Mouse (Mus musculus): ENCODE measurements around the gene Hist1h4k. TPM values are rescaled to one million over a fixed set of nuclear protein-coding genes. Genes with fewer than 3 reads are reported as not detected.
"Not testable (repeated sequence)": the region's sequence is repeated elsewhere in the genome, so short reads cannot be mapped to it uniquely, and the experiment has no call there.

Gene Hist1h4k
- total and polyA plus RNA-seq, 3 experiments, result 4.9 to 31.5 (median 24.6) TPM

DNA sequence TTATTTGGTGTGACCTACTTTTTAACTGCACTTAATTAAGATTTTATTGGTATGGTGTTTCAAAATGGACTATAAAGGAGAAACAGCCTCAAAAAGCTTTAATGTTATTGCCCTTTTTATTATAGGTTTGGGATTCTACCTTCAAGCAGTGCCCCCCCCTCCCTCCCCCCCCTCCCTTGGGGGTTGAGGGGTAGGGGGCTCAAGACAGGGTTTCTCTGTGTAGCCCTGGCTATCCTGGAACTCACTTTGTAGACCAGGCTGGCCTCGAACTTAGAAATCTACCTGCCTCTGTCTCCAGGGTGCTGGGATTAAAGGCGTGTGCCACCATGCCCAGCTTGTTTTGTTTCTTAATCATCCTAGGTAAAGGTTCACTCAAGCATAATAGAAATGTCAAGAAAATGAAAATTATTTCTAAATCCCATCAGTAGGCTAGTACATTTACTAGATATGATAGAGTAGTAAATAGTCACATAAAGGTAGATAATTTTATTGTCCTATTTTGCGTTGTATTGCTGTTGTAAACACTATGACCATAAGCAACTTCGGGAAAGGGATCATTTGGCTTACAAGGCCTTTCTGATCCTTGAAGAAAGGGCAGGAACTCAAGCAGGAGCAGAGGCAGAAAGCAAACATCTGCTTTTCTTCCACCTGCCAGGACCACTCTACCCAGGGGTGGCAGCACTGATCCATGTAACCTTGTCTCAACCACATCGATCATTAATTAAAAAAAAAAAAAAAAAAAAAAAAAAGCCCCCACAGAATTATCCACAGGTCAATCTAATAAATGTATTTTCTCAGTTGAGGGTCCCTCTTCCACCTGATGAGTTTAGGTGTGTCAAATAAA lies 27.1 kb downstream of the Hist1h4k start:
- intact Hi-C loops (cut with DNase I), result no loop called here
- no peak overlapping the region for H3K4me3 ChIP-seq
- H3K27me3 ChIP-seq (ENCODE audit: control insufficient read depth, insufficient read depth, low read length), result no peaks in the 10 kb centered on the region
- H3K4me1 ChIP-seq (ENCODE audit: control insufficient read depth, insufficient read depth, low read length), result peaks cover 2% of the 10 kb centered on the region
- DNase-seq, result no peak
- H3K36me3 ChIP-seq (ENCODE audit: control insufficient read depth, insufficient read depth, low read length), result peaks cover under 1% of the 10 kb centered on the region; the same call in 1 of the 2 replicates
- TF ChIP-seq POLR2A (IDR thresholded peaks at IDR 0.05; ENCODE audit: insufficient read depth, low read depth, low read length) (no peak), CTCF (IDR thresholded peaks at IDR 0.05) (no peak), EP300 (IDR thresholded peaks at IDR 0.05; ENCODE audit: insufficient read depth, low read depth, low read length) (no peak)
- H3K27ac ChIP-seq, result no peak overlapping the region
- H3K9ac ChIP-seq (ENCODE audit: low read depth, low read length), result no peak overlapping the region
- H3K79me2 ChIP-seq (replicated peaks; ENCODE audit: control insufficient read depth, insufficient read depth, low read length), result no peaks in the 10 kb centered on the region
- WGBS, result 56% methylated on average over 5 of the region's 5 CpGs

DNA sequence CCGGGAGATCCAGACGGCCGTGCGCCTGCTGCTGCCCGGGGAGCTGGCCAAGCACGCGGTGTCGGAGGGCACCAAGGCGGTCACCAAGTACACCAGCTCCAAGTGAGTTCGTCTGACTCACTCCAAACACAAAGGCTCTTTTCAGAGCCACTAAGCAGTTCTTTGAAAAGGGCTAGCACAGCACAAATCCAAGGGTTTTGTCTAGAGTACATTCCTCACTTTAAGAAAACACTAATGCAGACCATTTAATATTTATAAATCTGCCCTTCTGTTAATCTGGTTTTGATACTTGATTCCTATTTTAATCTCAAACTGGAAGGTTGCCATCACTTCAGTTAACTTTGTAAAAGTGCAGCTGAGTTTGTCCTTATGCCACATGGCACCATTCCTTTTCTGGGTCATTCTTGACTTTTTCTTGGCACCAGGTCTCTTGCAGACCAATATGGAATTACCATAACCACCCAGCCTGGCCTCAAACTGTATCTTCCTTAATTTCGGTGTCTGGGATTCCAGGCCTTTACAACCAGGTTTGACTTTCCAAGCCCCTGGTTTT lies 27.9 kb downstream of the Hist1h4k start:
- Histone ChIP-seq H3K9ac (ENCODE audit: low read depth, low read length) (peak overlapping the region; percentile 65), H3K79me2 (replicated peaks; ENCODE audit: control insufficient read depth, insufficient read depth, low read length) (no peaks in the 10 kb centered on the region), H3K4me3 (peak overlapping the region; percentile 50), H3K27ac (no peak overlapping the region), H3K27me3 (ENCODE audit: control insufficient read depth, insufficient read depth, low read length) (no peaks in the 10 kb centered on the region), H3K4me1 (ENCODE audit: control insufficient read depth, insufficient read depth, low read length) (peaks cover 2% of the 10 kb centered on the region), H3K36me3 (ENCODE audit: control insufficient read depth, insufficient read depth, low read length) (peaks cover 2% of the 10 kb centered on the region; the same call in 1 of the 2 replicates)
- WGBS, result 6% methylated on average over 11 of the region's 11 CpGs
- intact Hi-C loops (cut with DNase I), result no loop called here
- DNase-seq, result no peak
- no peak for TF ChIP-seq CTCF (IDR thresholded peaks at IDR 0.05)
- no peak for TF ChIP-seq POLR2A (IDR thresholded peaks at IDR 0.05; ENCODE audit: insufficient read depth, low read depth, low read length)
- no peak for TF ChIP-seq EP300 (IDR thresholded peaks at IDR 0.05; ENCODE audit: insufficient read depth, low read depth, low read length)

DNA sequence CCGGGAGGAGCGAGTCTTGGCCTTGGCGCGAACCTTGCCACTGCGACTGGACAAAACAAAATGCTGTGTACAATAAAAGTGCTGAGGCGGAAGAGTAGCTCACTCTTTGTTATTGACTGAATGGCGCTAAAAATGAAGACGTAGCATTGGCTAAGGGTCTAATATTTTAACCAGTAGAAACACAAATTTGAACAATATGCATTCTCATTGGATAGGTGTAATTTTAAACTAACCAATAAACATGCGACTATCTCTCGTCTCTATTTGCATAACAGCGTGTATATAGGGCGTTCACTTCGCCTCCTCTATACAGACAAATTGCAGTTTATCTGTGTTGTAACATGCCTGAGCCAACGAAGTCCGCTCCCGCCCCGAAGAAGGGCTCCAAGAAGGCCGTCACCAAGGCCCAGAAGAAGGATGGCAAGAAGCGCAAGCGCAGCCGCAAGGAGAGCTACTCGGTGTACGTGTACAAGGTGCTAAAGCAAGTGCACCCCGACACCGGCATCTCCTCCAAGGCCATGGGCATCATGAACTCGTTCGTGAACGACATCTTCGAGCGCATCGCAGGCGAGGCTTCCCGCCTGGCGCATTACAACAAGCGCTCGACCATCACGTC lies 28.4 kb downstream of the Hist1h4k start, which contains the start of gene Hist1h2bm:
TSS of gene Hist1h2bm (plus strand) at position 288 of the 616 bp plus-strand sequence.
- not testable (repeated sequence) for H3K27me3 ChIP-seq (ENCODE audit: control insufficient read depth, insufficient read depth, low read length); H3K4me1 ChIP-seq (ENCODE audit: control insufficient read depth, insufficient read depth, low read length); H3K36me3 ChIP-seq (ENCODE audit: control insufficient read depth, insufficient read depth, low read length); H3K79me2 ChIP-seq (replicated peaks; ENCODE audit: control insufficient read depth, insufficient read depth, low read length)
- DNase-seq, result peak; percentile 59 to 61
- Histone ChIP-seq H3K9ac (ENCODE audit: low read depth, low read length) (peak within 1 kb of the TSS; percentile 65), H3K4me3 (peak within 1 kb of the TSS; percentile 50), H3K27ac (0 out of 2 replicates have a peak within 1 kb of the TSS, but pooled peaks have one; percentile 4)
- intact Hi-C loops (cut with DNase I), result loop anchor here (2.0 kb wide), 1 partner anchor 29 kb away; the partner anchor contains the start of gene Hist1h4k
- WGBS, result under 1% methylated on average over 34 of the region's 37 CpGs
- peak; percentile 87 for TF ChIP-seq POLR2A (IDR thresholded peaks at IDR 0.05; ENCODE audit: insufficient read depth, low read depth, low read length)

DNA sequence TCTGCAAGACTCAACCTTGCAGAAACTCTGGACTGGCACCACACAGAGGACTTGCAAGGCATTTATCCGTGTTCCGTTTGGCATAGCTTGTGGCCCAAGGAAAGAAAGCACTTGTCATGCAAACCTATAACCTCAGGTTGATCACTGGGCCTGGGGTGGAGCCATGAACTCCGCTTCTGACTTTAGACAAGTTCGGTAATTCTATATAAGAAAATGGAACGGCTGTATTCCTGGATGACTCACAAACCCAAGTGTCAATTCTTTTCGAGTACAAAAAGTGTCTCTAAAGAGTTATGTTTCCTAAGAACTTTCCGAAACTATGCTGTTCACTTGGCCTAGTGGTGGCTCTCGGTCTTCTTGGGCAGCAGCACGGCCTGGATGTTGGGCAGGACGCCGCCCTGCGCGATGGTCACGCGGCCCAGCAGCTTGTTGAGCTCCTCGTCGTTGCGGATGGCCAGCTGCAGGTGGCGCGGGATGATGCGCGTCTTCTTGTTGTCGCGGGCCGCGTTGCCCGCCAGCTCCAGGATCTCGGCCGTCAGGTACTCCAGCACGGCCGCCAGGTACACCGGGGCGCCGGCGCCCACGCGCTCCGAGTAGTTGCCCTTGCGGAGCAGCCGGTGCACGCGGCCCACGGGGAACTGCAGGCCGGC lies 29.1 kb downstream of the Hist1h4k start:
- not testable (repeated sequence) for H3K27ac ChIP-seq; H3K9ac ChIP-seq (ENCODE audit: low read depth, low read length); H3K36me3 ChIP-seq (ENCODE audit: control insufficient read depth, insufficient read depth, low read length); H3K27me3 ChIP-seq (ENCODE audit: control insufficient read depth, insufficient read depth, low read length); H3K4me1 ChIP-seq (ENCODE audit: control insufficient read depth, insufficient read depth, low read length); H3K79me2 ChIP-seq (replicated peaks; ENCODE audit: control insufficient read depth, insufficient read depth, low read length); DNase-seq
- intact Hi-C loops (cut with DNase I), result loop anchor here (2.0 kb wide), 1 partner anchor 30 kb away; the partner anchor contains the start of gene Hist1h4k
- peak overlapping the region; percentile 50 for H3K4me3 ChIP-seq
- TF ChIP-seq CTCF (IDR thresholded peaks at IDR 0.05), result peak; percentile 8; the same call in 1 of the 2 replicates
- 5% methylated on average over 25 of the region's 44 CpGs for WGBS

DNA sequence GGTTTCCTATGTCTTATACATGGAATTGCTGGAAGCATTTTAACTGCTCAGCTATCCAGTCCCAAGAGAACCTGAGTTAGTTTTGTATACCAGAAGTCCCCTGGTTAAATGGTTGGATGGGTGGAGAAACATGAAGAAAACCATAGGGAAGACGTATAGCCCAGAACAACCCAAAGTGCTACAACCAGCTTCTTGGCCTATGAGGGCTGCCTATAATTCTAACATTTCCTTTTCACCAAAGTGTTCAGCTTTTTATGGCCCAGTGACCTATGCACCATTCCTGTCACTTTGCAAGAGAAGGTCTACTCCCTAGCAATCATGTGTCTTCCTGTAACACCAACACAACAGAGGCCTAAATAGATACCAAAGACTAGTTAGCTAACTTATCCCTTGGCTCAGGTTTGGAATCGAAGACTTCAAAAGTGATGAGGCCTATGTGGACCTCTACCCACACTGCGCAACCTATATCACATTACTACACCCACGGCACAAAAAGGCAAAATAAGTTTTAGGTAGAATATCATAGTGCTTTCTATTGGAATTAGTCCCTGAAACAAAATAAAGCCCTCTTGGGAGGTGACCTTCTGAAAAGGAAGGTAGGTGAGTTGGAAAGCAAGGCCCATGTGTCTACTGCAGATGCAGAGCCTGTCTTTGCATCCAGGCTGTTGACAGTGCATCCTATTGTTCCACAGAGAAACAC lies 31.8 kb downstream of the Hist1h4k start:
- Histone ChIP-seq H3K36me3 (ENCODE audit: control insufficient read depth, insufficient read depth, low read length) (peaks cover 2% of the 10 kb centered on the region; the same call in 1 of the 2 replicates), H3K79me2 (replicated peaks; ENCODE audit: control insufficient read depth, insufficient read depth, low read length) (no peaks in the 10 kb centered on the region), H3K4me3 (no peak overlapping the region), H3K9ac (ENCODE audit: low read depth, low read length) (no peak overlapping the region), H3K4me1 (ENCODE audit: control insufficient read depth, insufficient read depth, low read length) (peaks cover 3% of the 10 kb centered on the region), H3K27ac (no peak overlapping the region), H3K27me3 (ENCODE audit: control insufficient read depth, insufficient read depth, low read length) (no peaks in the 10 kb centered on the region)
- intact Hi-C loops (cut with DNase I), result loop anchor here (10.0 kb wide), 4 partner anchors 196 to 1976 kb away; partner anchors contain the start of genes Hist1h1t, Hist1h4c and Hist1h4d
- 89% methylated on average over 4 of the region's 4 CpGs for whole genome bisulfite sequencing
- DNase-seq, result no peak
- TF ChIP-seq EP300 (IDR thresholded peaks at IDR 0.05; ENCODE audit: insufficient read depth, low read depth, low read length) (no peak), CTCF (IDR thresholded peaks at IDR 0.05) (no peak), POLR2A (IDR thresholded peaks at IDR 0.05; ENCODE audit: insufficient read depth, low read depth, low read length) (no peak)
